Mouse (Mus musculus) monocyte, adult 5-6 weeks (primary cell): Measurements from ENCODE around the gene Ppp1r8. TPM values are rescaled to one million over a fixed set of nuclear protein-coding genes. Genes with fewer than 3 reads are reported as not detected.
"Not testable (repeated sequence)": the region's sequence is repeated elsewhere in the genome, so short reads cannot be mapped to it uniquely, and the experiment has no call there.

Source experiments
- ATAC-seq: fragments of 153-309, 156-312 bp; replicated peaks from 2 replicates; pipeline ENCODE4 v1.8.0; 2017; ENCODE audit warnings: mild to moderate bottlenecking; ENCODE audit not compliant: low TSS enrichment, insufficient number of reproducible peaks, severe bottlenecking, poor library complexity, low FRiP score
- total RNA-seq: library from RNA; stranded (forward); fragments of 200-1000, 200-491, 200-594 nt; gene quantifications from 3 replicates; pipeline ENCODE4 v1.2.3, GENCODE M21; 2017

Ppp1r8 gene
- total RNA-seq, 1 experiment from 2014 or later: 38.1 TPM

DNA sequence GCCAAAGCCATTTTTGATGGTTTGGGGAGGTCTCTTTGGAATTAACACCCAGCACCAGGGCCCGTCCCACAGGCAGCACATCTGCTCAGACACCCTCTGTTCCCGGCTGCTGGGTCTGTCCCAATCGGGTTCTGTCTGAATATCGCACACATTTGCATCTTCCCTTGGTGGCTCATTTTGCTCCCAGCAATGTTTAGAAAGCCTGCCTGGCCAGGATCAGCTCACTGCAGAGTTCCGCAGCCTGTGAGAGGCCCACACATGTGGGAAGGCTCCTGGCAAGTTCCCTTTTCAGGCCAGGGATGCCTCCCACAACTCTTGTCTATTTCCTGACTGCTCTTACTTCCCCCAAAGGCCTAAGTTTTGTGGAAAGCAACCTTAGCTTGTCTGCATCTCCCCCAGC lies 33.3 kb downstream of the Ppp1r8 start:
- peak; percentile 33; the same call in 1 of the 2 replicates for ATAC-seq

GRCm38 (mm10) chr4:132807771-132808641 lies 35.0 kb downstream of the Ppp1r8 start:
- ATAC-seq: peak; percentile 77

- no peak for ATAC-seq
These were observed 36.3 kb downstream of the Ppp1r8 start for GRCm38 (mm10) chr4:132806620-132807191.

- ATAC-seq: no peak
These were observed 37.3 kb downstream of the Ppp1r8 start for GRCm38 (mm10) chr4:132805599-132806197.

DNA sequence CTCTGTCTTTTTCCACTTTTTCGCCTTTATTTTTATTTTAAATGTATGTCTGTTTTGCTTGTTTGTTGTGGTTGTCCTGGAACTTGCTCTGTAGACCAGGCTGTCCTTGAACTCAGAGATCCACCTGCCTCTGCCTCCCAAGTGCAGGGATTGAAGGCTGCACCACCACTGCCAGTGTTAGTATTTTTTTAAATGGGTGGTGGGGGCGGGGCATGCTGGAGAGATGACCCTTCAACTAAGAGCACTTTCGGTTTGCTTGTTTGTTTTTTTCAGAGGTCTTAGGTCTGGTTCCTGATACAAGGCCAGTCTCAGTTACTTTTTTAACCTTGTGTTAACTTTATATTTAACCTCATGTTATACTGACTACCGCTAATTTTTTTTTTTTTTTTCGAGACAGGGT lies 37.8 kb downstream of the Ppp1r8 start:
- no peak for ATAC-seq

DNA sequence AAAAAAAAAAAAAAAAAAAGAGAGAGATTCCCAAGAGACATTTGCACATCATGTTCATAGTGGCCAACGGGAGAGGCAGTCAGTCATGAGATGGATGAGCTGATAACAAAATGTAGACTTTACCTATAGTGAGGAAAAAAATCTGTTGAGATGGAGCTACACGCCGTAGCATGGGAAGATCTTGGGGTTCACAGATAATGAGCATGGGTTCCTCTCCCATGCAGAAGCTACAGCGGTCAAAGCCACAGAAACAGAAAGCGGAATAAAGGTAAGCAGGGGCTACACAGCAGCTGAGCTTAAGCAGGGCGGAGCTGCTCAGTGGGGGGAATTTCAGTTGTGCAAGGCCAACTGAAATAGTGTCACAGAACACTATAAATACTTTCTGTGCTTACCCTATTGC lies 38.6 kb downstream of the Ppp1r8 start:
- peak; percentile 72 for ATAC-seq

DNA sequence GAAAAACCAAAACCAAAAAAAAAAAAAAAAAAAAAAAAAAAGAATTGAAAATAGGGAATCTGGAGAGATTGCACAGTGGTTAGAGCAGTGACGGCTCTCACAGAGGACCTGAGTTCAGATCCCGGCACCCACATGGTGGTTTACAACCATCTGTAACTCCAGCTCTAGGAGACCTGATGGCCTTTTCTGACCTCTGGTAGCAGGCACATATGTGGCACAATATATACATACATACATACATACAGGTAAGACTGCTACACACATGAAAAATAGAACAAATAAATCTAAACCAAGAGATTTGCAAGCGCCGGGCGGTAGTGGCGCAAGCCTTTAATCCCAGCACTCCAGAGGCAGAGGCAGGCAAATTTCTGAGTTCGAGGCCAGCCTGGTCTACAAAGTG lies 39.1 kb downstream of the Ppp1r8 start:
- ATAC-seq: no peak

DNA sequence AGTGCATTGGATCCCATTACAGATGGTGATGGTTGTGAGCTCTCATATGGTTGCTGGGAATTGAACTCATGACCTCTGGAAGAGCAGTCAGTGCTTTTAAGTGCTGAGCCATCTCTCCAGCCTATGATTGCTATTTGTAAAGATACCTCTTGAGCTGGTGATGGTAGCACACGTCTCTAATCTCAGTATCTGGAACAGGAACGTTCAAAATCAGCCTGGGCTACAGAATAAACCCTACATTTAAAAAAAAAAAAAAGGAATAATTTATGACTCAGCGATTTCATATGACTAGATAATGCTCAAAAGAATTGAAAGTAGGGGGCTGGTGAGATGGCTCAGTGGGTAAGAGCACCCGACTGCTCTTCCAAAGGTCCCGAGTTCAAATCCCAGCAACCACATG lies 39.8 kb downstream of the Ppp1r8 start:
- no peak for ATAC-seq

DNA sequence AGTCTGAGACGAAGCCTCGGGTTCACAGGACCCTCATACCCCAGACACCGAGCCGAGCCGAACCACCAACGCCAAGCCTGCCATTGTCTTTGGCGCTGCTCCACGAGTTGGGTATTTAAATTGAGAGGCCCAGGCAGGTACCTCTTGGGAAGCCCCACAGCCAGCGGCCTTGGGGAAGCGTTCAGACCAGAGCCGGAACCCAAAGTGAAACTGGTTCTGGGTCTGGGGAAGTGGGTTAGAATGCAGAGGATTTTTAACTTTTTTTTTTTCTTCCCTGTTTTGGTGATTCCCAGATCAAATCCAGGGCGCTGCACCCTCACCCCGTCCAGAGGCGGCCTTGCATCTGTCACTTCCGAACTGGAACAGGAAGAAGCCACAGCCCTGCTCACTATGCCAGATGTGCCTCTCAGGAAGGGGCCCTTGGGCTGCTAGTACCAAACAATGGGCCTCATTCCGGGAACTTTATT lies 40.8 kb downstream of the Ppp1r8 start:
- ATAC-seq: peak; percentile 42

DNA sequence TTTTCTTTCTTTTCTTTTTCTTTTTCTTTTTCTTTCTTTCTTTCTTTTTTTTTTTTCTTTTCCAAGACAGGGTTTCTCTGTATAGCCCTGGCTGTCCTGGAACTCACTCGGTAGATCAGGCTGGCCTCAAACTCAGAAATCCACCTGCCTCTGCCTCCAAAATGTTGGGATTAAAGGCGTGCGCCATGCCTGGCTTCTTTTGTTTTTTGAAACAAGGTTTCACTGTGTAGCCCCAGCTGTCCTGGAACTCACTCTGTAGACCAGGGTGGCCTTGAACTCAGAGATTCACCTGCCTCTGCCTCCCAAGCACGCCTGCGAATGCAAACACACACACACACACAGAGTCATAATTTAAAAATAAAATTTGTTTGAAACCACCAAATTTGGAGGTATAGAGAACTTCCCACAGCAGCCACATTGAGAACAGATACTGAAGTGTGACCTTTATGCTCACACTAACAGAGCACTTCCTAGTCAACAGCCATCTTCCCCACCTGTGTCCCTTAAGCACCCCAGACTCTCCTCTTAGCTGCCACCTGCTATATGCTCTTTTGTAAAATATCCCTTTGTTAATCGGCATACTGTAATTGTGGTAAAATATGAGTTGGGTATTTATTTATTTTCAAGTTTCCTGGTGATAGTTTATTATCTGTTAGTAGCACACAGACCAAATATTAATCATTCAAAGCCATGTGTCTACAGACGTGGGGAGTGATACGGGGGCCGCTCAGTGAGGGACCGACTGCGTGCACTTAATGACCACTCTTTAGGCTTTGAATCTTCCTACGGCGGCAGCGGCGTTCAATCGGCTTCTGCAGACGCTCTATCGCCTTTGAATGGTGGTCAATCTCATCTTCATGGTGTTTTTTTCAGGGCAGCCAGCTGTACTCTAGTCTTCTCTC lies 41.5 kb downstream of the Ppp1r8 start:
- peak; percentile 24 for ATAC-seq

DNA sequence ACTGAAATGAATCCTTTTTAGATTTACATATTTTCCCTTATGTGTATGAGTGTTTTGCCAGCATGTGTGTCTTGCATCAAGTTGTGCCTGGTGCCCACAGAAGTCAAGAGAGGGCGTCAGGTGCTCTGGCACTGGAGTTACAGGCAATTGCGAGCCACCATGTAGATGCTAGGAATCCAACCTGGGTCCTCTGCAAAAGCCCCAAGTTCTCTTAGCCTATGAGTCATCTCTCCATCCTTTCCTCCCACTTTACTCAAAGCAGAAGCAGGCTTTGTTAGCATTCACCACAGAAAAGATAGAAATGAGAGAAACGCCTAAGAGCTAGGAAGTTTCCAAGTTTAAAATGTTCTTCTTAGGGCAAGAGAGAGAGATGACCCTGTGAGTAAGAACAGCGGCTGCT lies 43.1 kb downstream of the Ppp1r8 start:
- no peak; the same call in 1 of the 2 replicates for ATAC-seq

DNA sequence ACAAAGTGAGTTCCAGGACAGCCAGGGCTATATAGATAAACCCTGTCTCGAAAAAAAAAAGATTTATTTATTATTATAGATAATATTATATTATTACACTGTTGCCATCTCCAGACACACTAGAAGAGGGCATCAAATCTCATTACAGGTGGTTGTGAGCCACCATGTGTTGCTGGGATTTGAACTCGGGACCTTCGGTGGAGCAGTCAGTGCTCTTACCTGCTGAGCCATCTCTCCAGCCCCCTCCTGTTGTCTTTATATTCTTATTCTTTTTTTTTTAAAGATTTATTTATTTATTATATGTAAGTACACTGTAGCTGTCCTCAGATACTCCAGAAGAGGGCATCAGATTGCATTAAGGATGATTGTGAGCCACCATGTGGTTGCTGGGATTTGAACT lies 44.3 kb downstream of the Ppp1r8 start:
- ATAC-seq: not testable (repeated sequence)

GRCm38 (mm10) chr4:132798028-132798427 lies 44.9 kb downstream of the Ppp1r8 start:
- ATAC-seq: no peak

DNA sequence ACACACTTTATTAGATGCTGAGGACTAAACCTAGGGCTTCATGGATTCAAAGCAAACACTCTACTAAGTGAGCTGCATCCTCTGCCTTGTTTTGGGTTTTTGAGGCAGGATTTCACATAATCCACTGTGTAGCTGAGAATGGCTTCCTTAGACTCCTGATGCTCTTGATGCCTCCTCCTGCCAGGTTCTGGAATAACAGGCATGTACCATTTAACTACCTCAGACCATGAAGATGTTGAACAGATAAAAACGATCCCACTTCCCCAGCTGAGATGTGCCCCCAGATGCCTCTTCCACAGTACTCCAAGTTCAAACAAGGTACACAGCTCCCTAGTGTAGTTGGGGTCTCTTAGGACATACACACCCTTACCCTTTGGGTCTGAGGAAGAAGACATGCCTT lies 45.5 kb downstream of the Ppp1r8 start:
- ATAC-seq: no peak

DNA sequence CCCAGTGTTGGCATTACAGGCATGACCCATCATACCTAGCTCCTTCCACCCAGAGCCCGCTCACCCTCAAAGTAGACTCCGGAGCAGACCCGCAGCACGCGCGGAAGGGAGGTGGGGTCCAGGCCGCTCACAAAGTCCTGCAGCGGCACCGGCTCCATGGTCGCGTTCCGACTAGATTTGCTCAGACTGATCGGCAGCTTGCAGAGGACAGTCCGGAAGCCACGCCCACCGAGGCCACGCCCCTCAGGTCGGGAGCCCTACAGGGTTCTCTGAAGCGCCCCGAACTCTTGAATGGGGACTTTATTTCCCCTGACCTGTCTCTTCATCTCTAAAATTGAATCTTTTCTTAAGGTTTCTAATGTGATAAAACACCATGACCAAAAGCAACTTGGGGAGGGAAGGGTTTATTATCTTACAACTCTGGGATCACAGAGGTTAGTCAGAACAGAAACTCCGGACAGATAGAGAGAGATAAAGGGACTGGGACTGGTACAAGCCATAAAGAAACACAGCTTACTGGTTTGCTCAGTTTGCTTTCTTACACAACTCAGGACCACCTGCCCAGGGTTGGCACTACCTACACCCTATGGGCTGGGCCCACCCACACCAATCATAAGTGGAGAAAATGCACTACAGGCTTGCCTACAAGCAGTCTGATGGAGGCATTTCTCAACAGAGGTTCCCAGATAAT lies 46.6 kb downstream of the Ppp1r8 start, which contains the start of gene Themis2:
Gene Themis2 (minus strand): TSS at position 192 of the 691 bp plus-strand sequence.
- peak; percentile 52 for ATAC-seq

DNA sequence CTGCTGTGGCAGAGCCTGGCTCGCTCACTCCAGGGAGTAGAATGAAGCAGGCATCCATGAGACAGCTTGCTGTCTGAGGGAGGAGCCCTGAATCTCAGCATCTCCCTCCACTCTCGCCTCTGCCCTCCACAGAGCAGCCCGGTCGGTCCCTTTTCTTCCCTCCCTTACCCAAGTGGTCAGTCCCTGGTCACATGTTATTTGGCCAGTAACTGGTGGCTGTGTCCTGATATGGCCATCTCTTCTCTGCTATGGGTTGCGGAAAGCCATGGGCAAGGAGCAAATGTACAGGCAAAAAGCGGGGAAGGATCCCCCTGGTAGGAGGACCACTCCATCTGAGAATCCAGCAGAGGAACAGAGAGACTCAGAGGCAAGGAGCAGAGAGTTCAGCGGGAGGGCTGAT lies 47.8 kb downstream of the Ppp1r8 start:
- peak; percentile 32 for ATAC-seq

DNA sequence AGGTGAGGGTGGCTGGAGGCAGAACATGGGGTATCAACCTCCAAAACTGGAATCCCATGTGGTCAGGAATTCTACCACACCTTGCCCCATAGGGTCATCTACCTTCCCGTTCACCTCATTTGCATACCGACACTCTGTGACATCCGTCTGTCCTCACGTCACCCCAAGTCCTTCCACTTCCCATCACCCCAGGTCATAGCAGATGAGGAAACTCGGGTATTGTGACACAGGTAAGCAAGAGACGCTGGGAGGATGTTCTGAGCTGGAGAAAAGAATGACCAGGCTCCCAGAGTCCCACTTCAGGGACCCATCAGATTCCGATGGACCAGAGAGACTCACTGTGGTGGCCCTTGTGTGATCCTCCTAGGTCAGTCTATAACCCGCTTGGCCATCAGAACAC lies 48.2 kb downstream of the Ppp1r8 start:
- peak; percentile 80 for ATAC-seq

GRCm38 (mm10) chr4:132794028-132794427 lies 48.9 kb downstream of the Ppp1r8 start:
- ATAC-seq: peak; percentile 51
